Mouse (Mus musculus) neural tube, embryonic 13.5 days (tissue): ENCODE measurements around the gene Gm21958. TPM values are rescaled to one million over a fixed set of nuclear protein-coding genes. Genes with fewer than 3 reads are reported as not detected.

Experiments
- ATAC-seq: fragments of 200-750 bp; cut with Nextera tagmentation; 2 replicates; pipeline ENCODE4 v1.8.0; 2017; ENCODE audit warnings: low read depth, mild to moderate bottlenecking, moderate TSS enrichment, moderate library complexity
- H3K27ac ChIP-seq: fragments of 300-500 bp; sonication (generic); replicated peaks from 2 replicates; pipeline ENCODE4 v1.5.1; 2015; ENCODE audit warnings: moderate library complexity, mild to moderate bottlenecking, inconsistent platforms
- H3K27me3 ChIP-seq: fragments of 300-500 bp; sonication (generic); 2 replicates; pipeline ENCODE4 v1.6.1; 2015; ENCODE audit warnings: mild to moderate bottlenecking, inconsistent platforms
- H3K36me3 ChIP-seq: fragments of 300-500 bp; sonication (generic); 2 replicates; pipeline ENCODE4 v1.6.1; 2015; ENCODE audit warnings: mild to moderate bottlenecking, inconsistent platforms
- H3K4me1 ChIP-seq: fragments of 300-500 bp; sonication (generic); replicated peaks from 2 replicates; pipeline ENCODE4 v1.6.1; 2015; ENCODE audit warnings: inconsistent platforms
- H3K4me2 ChIP-seq: fragments of 300-500 bp; sonication (generic); 2 replicates; pipeline ENCODE4 v1.6.1; 2015; ENCODE audit warnings: inconsistent platforms, mild to moderate bottlenecking, moderate library complexity
- H3K4me3 ChIP-seq: fragments of 300-500 bp; sonication (generic); 2 replicates; pipeline ENCODE4 v1.5.1; 2015; ENCODE audit warnings: mild to moderate bottlenecking, inconsistent platforms
- H3K9ac ChIP-seq: fragments of 300-500 bp; sonication (generic); 2 replicates; pipeline ENCODE4 v1.6.1; 2015; ENCODE audit warnings: moderate library complexity, mild to moderate bottlenecking, inconsistent platforms
- H3K9me3 ChIP-seq: fragments of 300-500 bp; sonication (generic); 2 replicates; pipeline ENCODE4 v1.6.1; 2016; ENCODE audit warnings: inconsistent platforms
- WGBS: fragments of 180-500 bp; shearing (Covaris S2); methylation state at CpG from one replicate; pipeline ENCODE4 v1.1.7; 2015; 5-methylcytosine and 5-hydroxymethylcytosine counted together
- polyA plus RNA-seq: library from polyadenylated mRNA; unstranded; fragments of >200 nt; fragmentation: Nextera tagmentation; extraction: Ambion mirVana; gene quantifications from 2 replicates; pipeline ENCODE4 v1.2.1, GENCODE M21; 2015

Gm21958 gene
- polyA plus RNA-seq, 1 experiment from 2014 or later: 0.53 TPM

- WGBS: 57% methylated on average over 18 of the region's 18 CpGs
- Histone ChIP-seq H3K4me3 (peak overlapping the region; percentile 82), H3K9me3 (no peaks in the 10 kb centered on the region), H3K27me3 (no peaks in the 10 kb centered on the region), H3K4me1 (peaks cover 20% of the 10 kb centered on the region), H3K27ac (peak overlapping the region; percentile 99), H3K36me3 (peaks cover 37% of the 10 kb centered on the region), H3K9ac (peak overlapping the region; percentile 97), H3K4me2 (peak overlapping the region; percentile 89)
- ATAC-seq: no peak
Measured at GRCm38 (mm10) chr3:54736101-54736927, 22.2 kb upstream of the Gm21958 start.

GRCm38 (mm10) chr3:54735247-54736046, 21.3 kb upstream of the Gm21958 start, which contains the start of the genes Exosc8 and Alg5:
Gene Exosc8, minus strand, starts transcription at chr3:54735393.
Gene Alg5, plus strand, starts transcription at chr3:54735539.
- H3K9me3 ChIP-seq: no peaks in the 10 kb centered on the region
- peak within 1 kb of the TSS; percentile 97 for H3K9ac ChIP-seq
- no peaks in the 10 kb centered on the region for H3K27me3 ChIP-seq
- H3K4me1 ChIP-seq: peaks cover 20% of the 10 kb centered on the region
- H3K27ac ChIP-seq: peak within 1 kb of the TSS; percentile 99
- ATAC-seq: peak; percentile 95
- peaks cover 34% of the 10 kb centered on the region for H3K36me3 ChIP-seq
- WGBS: under 1% methylated on average over 61 of the region's 65 CpGs
- peak within 1 kb of the TSS; percentile 82 for H3K4me3 ChIP-seq
- peak within 1 kb of the TSS; percentile 89 for H3K4me2 ChIP-seq

- Histone ChIP-seq H3K4me2 (peak overlapping the region; percentile 89), H3K9ac (peak overlapping the region; percentile 97), H3K9me3 (no peaks in the 10 kb centered on the region), H3K27ac (peak overlapping the region; percentile 99), H3K36me3 (peaks cover 38% of the 10 kb centered on the region), H3K4me3 (peak overlapping the region; percentile 82), H3K4me1 (peaks cover 20% of the 10 kb centered on the region), H3K27me3 (no peaks in the 10 kb centered on the region)
- under 1% methylated on average over 84 of the region's 84 CpGs for WGBS
- ATAC-seq: peak; percentile 96
Measured at GRCm38 (mm10) chr3:54734411-54735246, 20.5 kb upstream of the Gm21958 start.

- Histone ChIP-seq H3K4me2 (no peak overlapping the region), H3K4me3 (no peak overlapping the region), H3K27ac (no peak overlapping the region), H3K9ac (no peak overlapping the region), H3K36me3 (peaks cover 53% of the 10 kb centered on the region), H3K9me3 (no peaks in the 10 kb centered on the region), H3K4me1 (peaks cover 20% of the 10 kb centered on the region), H3K27me3 (no peaks in the 10 kb centered on the region)
- 92% methylated on average over 4 of the region's 4 CpGs for WGBS
- ATAC-seq: no peak
Measured at GRCm38 (mm10) chr3:54732371-54732770, 18.2 kb upstream of the Gm21958 start.

- no peak for ATAC-seq
- no peak overlapping the region for H3K4me3 ChIP-seq
- peaks cover 20% of the 10 kb centered on the region for H3K4me1 ChIP-seq
- no peaks in the 10 kb centered on the region for H3K27me3 ChIP-seq
- 83% methylated on average over 8 of the region's 8 CpGs for WGBS
- peaks cover 59% of the 10 kb centered on the region for H3K36me3 ChIP-seq
- H3K9ac ChIP-seq: no peak overlapping the region
- H3K9me3 ChIP-seq: no peaks in the 10 kb centered on the region
- no peak overlapping the region for H3K27ac ChIP-seq
- no peak overlapping the region for H3K4me2 ChIP-seq
Measured at GRCm38 (mm10) chr3:54731626-54732150, 17.5 kb upstream of the Gm21958 start.

- Histone ChIP-seq H3K27me3 (no peaks in the 10 kb centered on the region), H3K9ac (no peak overlapping the region), H3K4me1 (peaks cover 4% of the 10 kb centered on the region; the same call in 1 of the 2 replicates), H3K27ac (no peak overlapping the region), H3K4me2 (no peak overlapping the region), H3K36me3 (peaks cover 76% of the 10 kb centered on the region), H3K9me3 (no peaks in the 10 kb centered on the region), H3K4me3 (no peak overlapping the region)
- 94% methylated on average over 6 of the region's 6 CpGs for WGBS
- no peak for ATAC-seq
Measured at GRCm38 (mm10) chr3:54728100-54728499, 13.9 kb upstream of the Gm21958 start.

GRCm38 (mm10) chr3:54727588-54727987, 13.4 kb upstream of the Gm21958 start:
- WGBS: 96% methylated on average over 2 of the region's 2 CpGs
- H3K4me2 ChIP-seq: no peak overlapping the region
- no peak overlapping the region for H3K9ac ChIP-seq
- no peaks in the 10 kb centered on the region for H3K27me3 ChIP-seq
- peaks cover 77% of the 10 kb centered on the region for H3K36me3 ChIP-seq
- no peaks in the 10 kb centered on the region for H3K4me1 ChIP-seq
- H3K9me3 ChIP-seq: no peaks in the 10 kb centered on the region
- H3K27ac ChIP-seq: no peak overlapping the region
- ATAC-seq: no peak
- no peak overlapping the region for H3K4me3 ChIP-seq

- no peak overlapping the region for H3K4me3 ChIP-seq
- H3K36me3 ChIP-seq: peaks cover 78% of the 10 kb centered on the region
- no peak overlapping the region for H3K9ac ChIP-seq
- no peak overlapping the region for H3K4me2 ChIP-seq
- no peaks in the 10 kb centered on the region for H3K27me3 ChIP-seq
- H3K27ac ChIP-seq: no peak overlapping the region
- no peaks in the 10 kb centered on the region for H3K9me3 ChIP-seq
- no peaks in the 10 kb centered on the region for H3K4me1 ChIP-seq
- WGBS: 75% methylated on average over 2 of the region's 2 CpGs
- ATAC-seq: no peak
Measured at GRCm38 (mm10) chr3:54725344-54725743, 11.2 kb upstream of the Gm21958 start.

- no peak overlapping the region for H3K4me2 ChIP-seq
- no peaks in the 10 kb centered on the region for H3K9me3 ChIP-seq
- ATAC-seq: no peak
- no peak overlapping the region for H3K4me3 ChIP-seq
- H3K36me3 ChIP-seq: peaks cover 71% of the 10 kb centered on the region
- H3K4me1 ChIP-seq: no peaks in the 10 kb centered on the region
- no peaks in the 10 kb centered on the region for H3K27me3 ChIP-seq
- 84% methylated on average over 10 of the region's 10 CpGs for WGBS
- no peak overlapping the region for H3K9ac ChIP-seq
- no peak overlapping the region for H3K27ac ChIP-seq
Measured at GRCm38 (mm10) chr3:54723741-54724500, 9.8 kb upstream of the Gm21958 start.

GRCm38 (mm10) chr3:54718947-54719346, 4.8 kb upstream of the Gm21958 start:
- ATAC-seq: no peak
- no peaks in the 10 kb centered on the region for H3K27me3 ChIP-seq
- no peak overlapping the region for H3K27ac ChIP-seq
- H3K36me3 ChIP-seq: peaks cover 80% of the 10 kb centered on the region
- H3K4me3 ChIP-seq: no peak overlapping the region
- no peak overlapping the region for H3K4me2 ChIP-seq
- no peaks in the 10 kb centered on the region for H3K9me3 ChIP-seq
- WGBS: 65% methylated on average over 3 of the region's 3 CpGs
- H3K4me1 ChIP-seq: no peaks in the 10 kb centered on the region
- H3K9ac ChIP-seq: no peak overlapping the region

- WGBS: 78% methylated on average over 6 of the region's 6 CpGs
- H3K4me2 ChIP-seq: no peak overlapping the region
- H3K36me3 ChIP-seq: peaks cover 73% of the 10 kb centered on the region
- H3K27me3 ChIP-seq: no peaks in the 10 kb centered on the region
- no peaks in the 10 kb centered on the region for H3K4me1 ChIP-seq
- no peak overlapping the region for H3K27ac ChIP-seq
- H3K4me3 ChIP-seq: no peak overlapping the region
- H3K9me3 ChIP-seq: no peaks in the 10 kb centered on the region
- H3K9ac ChIP-seq: no peak overlapping the region
- no peak for ATAC-seq
Measured at GRCm38 (mm10) chr3:54717348-54717747, 3.2 kb upstream of the Gm21958 start.
